Mouse (Mus musculus): ENCODE measurements around the gene Slc6a21.

GRCm38 (mm10) chr7:45262266-45262665, 15.0 kb upstream of the Slc6a21 start:
- TF ChIP-seq CTCF (IDR thresholded peaks at IDR 0.05; ENCODE audit: extremely low read depth, insufficient read length, insufficient replicate concordance, low read depth, low read length): no peak
- no peak for TF ChIP-seq POLR2A (IDR thresholded peaks at IDR 0.05; ENCODE audit: low read depth, low read length)

All from small intestine, adult 2 months (tissue).